Mouse (Mus musculus) hindbrain, embryonic 14.5 days (tissue): ENCODE measurements around the gene Ubash3a. TPM values are rescaled to one million over a fixed set of nuclear protein-coding genes. Genes with fewer than 3 reads are reported as not detected.

Experiments used
- ATAC-seq: fragments of 200-750 bp; cut with Nextera tagmentation; 2 replicates; pipeline ENCODE4 v1.8.0; 2017; ENCODE audit warnings: moderate number of reproducible peaks, mild to moderate bottlenecking, moderate TSS enrichment, moderate library complexity; ENCODE audit not compliant: low FRiP score
- DNase-seq: peaks from one replicate; pipeline ENCODE4 v3.0.0-alpha.2; 2015; ENCODE audit warnings: low spot score
- H3K27ac ChIP-seq: fragments of 300-500 bp; sonication (generic); 2 replicates; pipeline ENCODE4 v1.5.1; 2014; ENCODE audit warnings: mild to moderate bottlenecking, moderate library complexity
- H3K27me3 ChIP-seq: fragments of 300-500 bp; sonication (generic); 2 replicates; pipeline ENCODE4 v1.6.1; 2014; ENCODE audit warnings: mild to moderate bottlenecking, low read length, mixed read lengths; ENCODE audit not compliant: control insufficient read depth, insufficient read depth
- H3K36me3 ChIP-seq: fragments of 300-500 bp; sonication (generic); replicated peaks from 2 replicates; pipeline ENCODE4 v1.6.1; 2014; ENCODE audit not compliant: control insufficient read depth, insufficient read depth
- H3K4me1 ChIP-seq: fragments of 300-500 bp; sonication (generic); replicated peaks from 2 replicates; pipeline ENCODE4 v1.6.1; 2014; ENCODE audit warnings: antibody characterized with exemption, low read length, mixed read lengths; ENCODE audit not compliant: control insufficient read depth, insufficient read depth
- H3K4me2 ChIP-seq: fragments of 300-500 bp; sonication (generic); replicated peaks from 2 replicates; pipeline ENCODE4 v1.6.1; 2014; ENCODE audit warnings: mild to moderate bottlenecking, moderate library complexity
- H3K4me3 ChIP-seq: fragments of 300-500 bp; sonication (generic); replicated peaks from 2 replicates; pipeline ENCODE4 v1.5.1; 2014; ENCODE audit warnings: mild to moderate bottlenecking, low read length
- H3K9ac ChIP-seq: fragments of 300-500 bp; sonication (generic); 2 replicates; pipeline ENCODE4 v1.6.1; 2014
- H3K9me3 ChIP-seq: fragments of 300-500 bp; sonication (generic); 2 replicates; pipeline ENCODE4 v1.6.1; 2016; ENCODE audit warnings: low read length; ENCODE audit not compliant: control insufficient read depth
- WGBS: fragments of 180-500 bp; shearing (Covaris S2); extraction: QIAGEN DNeasy Blood & Tissue Kit; methylation state at CpG from one replicate; pipeline ENCODE4 v1.1.7; 2014; 5-methylcytosine and 5-hydroxymethylcytosine counted together
- polyA plus RNA-seq: library from polyadenylated mRNA; unstranded; fragments of >200 nt; fragmentation: Nextera tagmentation; extraction: Ambion mirVana; gene quantifications from 2 replicates; pipeline ENCODE4 v1.2.1, GENCODE M21; 2014

Ubash3a gene
- polyA plus RNA-seq, 1 experiment from 2014 or later: not detected

- DNase-seq (no peak), ATAC-seq (no peak)
- Histone ChIP-seq H3K36me3 (no peaks in the 10 kb centered on the region), H3K4me1 (no peaks in the 10 kb centered on the region), H3K9me3 (no peaks in the 10 kb centered on the region), H3K9ac (no peak overlapping the region), H3K27me3 (no peaks in the 10 kb centered on the region), H3K27ac (no peak overlapping the region), H3K4me2 (no peak overlapping the region), H3K4me3 (no peak overlapping the region)
- WGBS: 84% methylated on average over 5 of the region's 5 CpGs
Measured at GRCm38 (mm10) chr17:31263770-31264169, 56.1 kb downstream of the Ubash3a start.

DNA sequence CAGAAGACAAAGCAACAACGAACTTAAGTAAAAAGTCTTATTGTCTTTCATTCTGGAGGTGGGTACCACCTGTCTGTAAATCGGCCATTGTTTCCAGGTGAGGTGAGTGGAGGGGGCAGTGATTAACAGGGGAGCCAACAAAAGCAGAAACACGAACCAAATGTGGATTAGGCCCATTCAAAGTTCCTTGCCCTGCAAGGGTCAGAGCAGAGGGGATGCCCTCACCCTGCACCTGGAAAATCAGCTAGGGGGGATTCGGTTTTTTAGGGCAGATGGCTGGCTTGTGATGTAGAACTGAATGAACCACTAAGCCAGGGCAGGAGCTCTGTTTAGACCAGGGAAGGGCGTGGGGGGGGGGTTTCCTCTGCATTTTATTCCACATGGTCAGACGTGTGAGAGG, 56.7 kb downstream of the Ubash3a start:
- ATAC-seq (no peak), DNase-seq (no peak)
- no peaks in the 10 kb centered on the region for H3K36me3 ChIP-seq

GRCm38 (mm10) chr17:31265171-31265572, 57.5 kb downstream of the Ubash3a start:
- Histone ChIP-seq H3K27me3 (no peaks in the 10 kb centered on the region), H3K9me3 (no peaks in the 10 kb centered on the region), H3K36me3 (no peaks in the 10 kb centered on the region), H3K4me2 (no peak overlapping the region), H3K27ac (no peak overlapping the region), H3K4me3 (no peak overlapping the region), H3K9ac (no peak overlapping the region), H3K4me1 (no peaks in the 10 kb centered on the region)
- no peak for DNase-seq
- 17% methylated on average over 3 of the region's 3 CpGs for WGBS
- no peak for ATAC-seq

More for the DNA sequence above, 56.7 kb downstream of the Ubash3a start:
- 66% methylated on average over 6 of the region's 6 CpGs for WGBS
- Histone ChIP-seq H3K9me3 (no peaks in the 10 kb centered on the region), H3K9ac (no peak overlapping the region), H3K4me3 (no peak overlapping the region), H3K4me2 (no peak overlapping the region), H3K4me1 (no peaks in the 10 kb centered on the region), H3K27ac (no peak overlapping the region), H3K27me3 (no peaks in the 10 kb centered on the region)

DNA sequence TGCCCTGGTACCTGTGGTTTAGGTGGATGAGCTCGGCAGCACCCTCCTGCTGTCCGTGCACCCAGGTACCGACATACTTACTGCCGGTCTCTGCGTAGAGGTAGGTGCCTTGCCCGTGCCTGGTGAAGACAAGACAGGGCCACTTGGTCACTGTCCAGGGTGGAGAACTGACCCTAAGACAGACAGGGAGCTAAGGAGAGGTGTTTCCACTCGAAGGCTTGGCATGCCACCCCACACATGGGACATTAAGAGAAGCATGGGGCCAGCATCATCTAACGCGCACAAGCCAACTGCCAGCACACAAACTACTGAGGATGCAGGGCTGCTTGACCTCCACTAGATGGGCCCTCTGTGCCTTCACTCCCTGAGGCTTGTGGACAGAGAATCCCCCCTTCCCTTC, 58.2 kb downstream of the Ubash3a start:
- DNase-seq: no peak
- H3K27ac ChIP-seq: no peak overlapping the region
- H3K9me3 ChIP-seq: no peaks in the 10 kb centered on the region
- WGBS: 94% methylated on average over 9 of the region's 9 CpGs
- no peak overlapping the region for H3K4me3 ChIP-seq
- no peak overlapping the region for H3K4me2 ChIP-seq
- no peaks in the 10 kb centered on the region for H3K4me1 ChIP-seq
- H3K27me3 ChIP-seq: no peaks in the 10 kb centered on the region
- no peak for ATAC-seq
- H3K9ac ChIP-seq: no peak overlapping the region
- H3K36me3 ChIP-seq: no peaks in the 10 kb centered on the region

DNA sequence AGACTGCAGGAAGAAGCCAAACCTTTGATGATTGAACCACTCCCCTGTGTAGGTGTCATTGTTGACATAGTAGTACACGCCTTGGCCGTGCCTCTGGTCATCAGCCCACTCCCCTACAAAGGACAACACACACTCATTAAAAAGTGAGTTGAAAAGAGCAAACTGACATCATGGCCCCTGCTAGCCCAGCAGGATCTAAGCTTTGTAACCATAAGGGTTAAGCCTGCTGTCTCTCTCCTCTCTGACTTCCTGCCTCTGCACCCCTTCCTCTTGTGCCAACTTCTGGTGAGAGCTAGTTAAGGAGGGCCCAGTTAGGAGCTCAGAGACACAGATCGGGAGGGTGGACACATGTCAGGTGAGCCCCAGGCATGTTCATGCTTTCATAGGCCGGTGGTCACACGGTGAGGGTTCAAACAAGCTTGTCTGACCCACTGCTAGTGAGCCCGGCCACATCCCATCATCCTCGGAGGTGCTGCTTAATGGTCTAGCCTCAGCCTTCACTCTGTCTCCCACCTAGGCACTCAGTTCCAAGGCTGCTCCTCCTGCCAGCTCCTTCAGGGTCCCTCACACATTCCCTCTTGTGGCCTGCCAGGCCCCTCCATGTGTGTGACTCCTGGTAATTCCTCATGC, 58.8 kb downstream of the Ubash3a start:
- no peaks in the 10 kb centered on the region for H3K4me1 ChIP-seq
- no peaks in the 10 kb centered on the region for H3K36me3 ChIP-seq
- no peak overlapping the region for H3K4me3 ChIP-seq
- H3K27ac ChIP-seq: no peak overlapping the region
- no peak overlapping the region for H3K9ac ChIP-seq
- ATAC-seq (no peak), DNase-seq (no peak)
- 89% methylated on average over 7 of the region's 7 CpGs for WGBS
- H3K27me3 ChIP-seq: no peaks in the 10 kb centered on the region
- no peaks in the 10 kb centered on the region for H3K9me3 ChIP-seq
- H3K4me2 ChIP-seq: no peak overlapping the region

DNA sequence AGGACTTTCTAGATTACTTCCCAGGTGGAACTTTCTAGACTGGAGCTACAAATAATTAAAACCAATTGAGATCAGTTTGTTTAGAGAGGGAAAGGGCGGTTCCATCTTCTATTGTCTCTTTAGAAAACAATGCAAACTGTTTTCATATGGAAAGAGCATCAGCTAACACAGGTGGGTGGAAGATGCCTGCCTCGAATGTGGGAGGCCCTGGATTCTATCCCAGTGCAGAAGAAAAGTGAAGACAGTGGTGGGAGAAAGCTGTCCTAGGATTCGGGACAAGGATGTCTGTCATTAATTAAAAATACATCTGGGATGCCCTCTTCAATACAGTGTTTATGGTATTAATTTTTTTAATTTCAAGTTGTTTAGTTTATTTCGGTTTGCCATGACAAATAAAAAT, 59.5 kb downstream of the Ubash3a start:
- Histone ChIP-seq H3K9ac (no peak overlapping the region), H3K4me3 (no peak overlapping the region), H3K4me1 (no peaks in the 10 kb centered on the region), H3K36me3 (no peaks in the 10 kb centered on the region), H3K4me2 (no peak overlapping the region), H3K27me3 (no peaks in the 10 kb centered on the region), H3K9me3 (no peaks in the 10 kb centered on the region), H3K27ac (no peak overlapping the region)
- DNase-seq (no peak), ATAC-seq (no peak)
- WGBS: 80% methylated on average over 4 of the region's 4 CpGs

GRCm38 (mm10) chr17:31267603-31268002, 59.9 kb downstream of the Ubash3a start:
- H3K4me2 ChIP-seq: no peak overlapping the region
- H3K36me3 ChIP-seq: no peaks in the 10 kb centered on the region
- no peak overlapping the region for H3K27ac ChIP-seq
- 87% methylated on average over 6 of the region's 6 CpGs for WGBS
- no peak overlapping the region for H3K4me3 ChIP-seq
- DNase-seq (no peak), ATAC-seq (no peak)
- H3K4me1 ChIP-seq: no peaks in the 10 kb centered on the region
- no peaks in the 10 kb centered on the region for H3K27me3 ChIP-seq
- H3K9ac ChIP-seq: no peak overlapping the region
- no peaks in the 10 kb centered on the region for H3K9me3 ChIP-seq

DNA sequence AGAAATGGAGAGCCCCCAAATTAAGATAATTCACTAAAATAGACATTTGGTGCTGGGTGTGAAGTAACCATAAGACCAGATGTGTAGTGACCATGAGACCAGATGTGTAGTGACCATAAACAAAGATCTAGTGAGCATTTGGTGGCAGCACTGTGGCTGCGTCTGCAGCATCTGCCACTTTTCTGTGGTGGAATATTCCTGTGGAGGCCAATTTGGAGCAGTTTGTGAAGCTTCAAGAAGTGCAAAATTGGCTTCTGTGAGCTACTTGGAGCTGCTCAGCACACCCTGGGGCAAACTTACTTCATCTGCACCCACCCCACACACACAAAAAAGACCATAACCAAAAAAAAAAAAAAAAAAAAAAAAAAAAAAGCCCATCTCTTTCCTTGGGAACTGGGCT, 60.3 kb downstream of the Ubash3a start:
- ATAC-seq: no peak
- DNase-seq: no peak
- Histone ChIP-seq H3K36me3 (no peaks in the 10 kb centered on the region), H3K4me1 (no peaks in the 10 kb centered on the region), H3K27ac (no peak overlapping the region), H3K4me3 (no peak overlapping the region), H3K4me2 (no peak overlapping the region), H3K9me3 (no peaks in the 10 kb centered on the region), H3K9ac (no peak overlapping the region), H3K27me3 (no peaks in the 10 kb centered on the region)
- WGBS: 100% methylated on average over 1 of the region's 1 CpGs

DNA sequence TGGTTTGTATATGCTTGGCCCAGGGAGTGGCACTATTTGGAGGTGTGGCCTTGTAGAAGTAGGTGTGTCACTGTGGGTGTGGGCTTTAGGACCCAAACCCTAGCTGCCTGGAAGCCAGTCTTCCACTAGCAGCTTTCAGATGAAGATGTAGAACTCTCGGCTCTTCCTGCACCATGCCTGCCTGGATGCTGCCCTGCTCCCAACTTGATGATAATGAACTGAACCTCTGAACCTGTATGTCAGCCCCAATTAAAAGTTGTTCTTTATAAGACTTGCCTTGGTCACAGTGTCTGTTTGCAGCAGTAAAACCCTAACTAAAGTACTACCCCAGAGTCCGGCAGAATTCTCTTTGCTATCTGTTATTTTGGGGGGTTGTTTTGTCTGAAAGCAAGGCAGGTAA, 62.1 kb downstream of the Ubash3a start:
- no peak overlapping the region for H3K27ac ChIP-seq
- H3K9ac ChIP-seq: no peak overlapping the region
- no peaks in the 10 kb centered on the region for H3K36me3 ChIP-seq
- H3K4me3 ChIP-seq: no peak overlapping the region
- ATAC-seq: no peak
- no peaks in the 10 kb centered on the region for H3K27me3 ChIP-seq
- H3K4me1 ChIP-seq: no peaks in the 10 kb centered on the region
- no peaks in the 10 kb centered on the region for H3K9me3 ChIP-seq
- 90% methylated on average over 2 of the region's 2 CpGs for WGBS
- no peak overlapping the region for H3K4me2 ChIP-seq
- DNase-seq: no peak

DNA sequence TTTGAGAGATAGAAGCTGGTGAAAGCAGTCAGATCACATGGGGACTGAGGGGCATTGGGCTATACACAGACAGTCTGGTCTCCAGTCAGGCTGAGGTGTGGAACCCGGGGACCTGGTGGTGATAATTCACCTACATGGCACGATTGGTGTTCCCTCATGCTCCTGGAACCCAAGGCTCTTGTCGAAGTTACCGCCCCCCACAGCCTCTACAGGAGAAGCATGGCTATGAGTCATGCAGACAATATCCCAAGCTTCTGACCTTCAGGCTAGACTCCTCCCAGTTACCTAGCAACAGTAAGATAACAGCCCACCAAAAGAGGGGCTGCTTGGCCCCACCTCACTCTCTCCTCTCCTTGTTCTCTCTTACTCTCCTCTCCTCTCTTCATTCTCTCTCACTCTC, 62.6 kb downstream of the Ubash3a start:
- ATAC-seq: no peak

More for the DNA sequence above, 62.6 kb downstream of the Ubash3a start:
- WGBS: 92% methylated on average over 4 of the region's 4 CpGs
- H3K9me3 ChIP-seq: no peaks in the 10 kb centered on the region
- no peaks in the 10 kb centered on the region for H3K4me1 ChIP-seq
- H3K36me3 ChIP-seq: no peaks in the 10 kb centered on the region
- DNase-seq: no peak
- no peak overlapping the region for H3K27ac ChIP-seq
- H3K4me3 ChIP-seq: no peak overlapping the region
- no peaks in the 10 kb centered on the region for H3K27me3 ChIP-seq
- no peak overlapping the region for H3K9ac ChIP-seq
- no peak overlapping the region for H3K4me2 ChIP-seq
